Mouse (Mus musculus) liver, postnatal 0 days (tissue): ENCODE results near the gene Ltb. TPM values are rescaled to one million over a fixed set of nuclear protein-coding genes. Genes with fewer than 3 reads are reported as not detected.

Experiments used
- ATAC-seq: fragments of 200-750 bp; cut with Nextera tagmentation; 2 replicates; pipeline ENCODE4 v1.8.0; 2017; ENCODE audit warnings: mild to moderate bottlenecking, moderate library complexity
- DNase-seq: peaks from one replicate; pipeline ENCODE4 v3.0.0-alpha.2; 2016
- H3K27ac ChIP-seq: fragments of 300-500 bp; sonication (generic); 2 replicates; pipeline ENCODE4 v1.5.1; 2014; ENCODE audit warnings: antibody characterized with exemption, moderate library complexity, mild to moderate bottlenecking, low read depth
- H3K27me3 ChIP-seq: fragments of 300-500 bp; sonication (generic); 2 replicates; pipeline ENCODE4 v1.6.1; 2014; ENCODE audit warnings: low read length, control low read depth, mixed read lengths; ENCODE audit not compliant: insufficient read depth
- H3K36me3 ChIP-seq: fragments of 300-500 bp; sonication (generic); replicated peaks from 2 replicates; pipeline ENCODE4 v1.6.1; 2014; ENCODE audit warnings: mild to moderate bottlenecking, control low read depth, low read length, moderate library complexity, mixed read lengths; ENCODE audit not compliant: insufficient read depth
- H3K4me1 ChIP-seq: fragments of 300-500 bp; sonication (generic); 2 replicates; pipeline ENCODE4 v1.6.1; 2014; ENCODE audit warnings: antibody characterized with exemption, mild to moderate bottlenecking, control low read depth; ENCODE audit not compliant: insufficient read depth
- H3K4me2 ChIP-seq: fragments of 300-500 bp; sonication (generic); 2 replicates; pipeline ENCODE4 v1.6.1; 2014; ENCODE audit warnings: low read depth, mild to moderate bottlenecking, low read length, moderate library complexity, mixed read lengths
- H3K4me3 ChIP-seq: fragments of 300-500 bp; sonication (generic); 2 replicates; pipeline ENCODE4 v1.5.1; 2014; ENCODE audit warnings: low read depth, low read length
- H3K9ac ChIP-seq: fragments of 300-500 bp; sonication (generic); replicated peaks from 2 replicates; pipeline ENCODE4 v1.6.1; 2014; ENCODE audit warnings: mild to moderate bottlenecking, moderate library complexity
- H3K9me3 ChIP-seq: fragments of 300-500 bp; sonication (generic); 2 replicates; pipeline ENCODE4 v1.6.1; 2016; ENCODE audit warnings: mild to moderate bottlenecking, control low read depth, low read length, mixed read lengths
- CTCF ChIP-seq: sonication (generic); IDR thresholded peaks from 2 replicates; pipeline ENCODE4 v1.5.1; 2016; ENCODE audit warnings: antibody characterized with exemption, low read depth
- EP300 ChIP-seq: IDR thresholded peaks from 2 replicates; pipeline ENCODE4 v1.6.1; 2016; ENCODE audit warnings: antibody characterized with exemption, low read depth, mild to moderate bottlenecking
- WGBS: fragments of 180-500 bp; shearing (Covaris S2); extraction: QIAGEN DNeasy Blood & Tissue Kit; methylation state at CpG from one replicate; pipeline ENCODE4 v1.1.7; 2014; ENCODE audit not compliant: insufficient replicate concordance; 5-methylcytosine and 5-hydroxymethylcytosine counted together
- polyA plus RNA-seq: library from polyadenylated mRNA; unstranded; fragments of >200 nt; fragmentation: Nextera tagmentation; extraction: Ambion mirVana; gene quantifications from 2 replicates; pipeline ENCODE4 v1.2.1, GENCODE M21; 2015

Ltb gene
- polyA plus RNA-seq, 1 experiment from 2014 or later: 5.3 TPM

- Histone ChIP-seq H3K36me3 (no peaks in the 10 kb centered on the region), H3K9ac (no peak overlapping the region), H3K4me1 (peaks cover 19% of the 10 kb centered on the region), H3K9me3 (no peaks in the 10 kb centered on the region), H3K4me3 (no peak overlapping the region), H3K27ac (peak overlapping the region; percentile 53), H3K4me2 (peak overlapping the region; percentile 27), H3K27me3 (0 out of 2 replicates have a peak, but pooled peaks cover 5% of the 10 kb centered on the region)
- no peak for DNase-seq
- TF ChIP-seq CTCF (no peak), EP300 (no peak)
- ATAC-seq: peak; percentile 36; the same call in 1 of the 2 replicates
- 42% methylated on average over 12 of the region's 12 CpGs for WGBS
These were observed 15.7 kb downstream of the Ltb start for GRCm38 (mm10) chr17:35209785-35210535.

DNA sequence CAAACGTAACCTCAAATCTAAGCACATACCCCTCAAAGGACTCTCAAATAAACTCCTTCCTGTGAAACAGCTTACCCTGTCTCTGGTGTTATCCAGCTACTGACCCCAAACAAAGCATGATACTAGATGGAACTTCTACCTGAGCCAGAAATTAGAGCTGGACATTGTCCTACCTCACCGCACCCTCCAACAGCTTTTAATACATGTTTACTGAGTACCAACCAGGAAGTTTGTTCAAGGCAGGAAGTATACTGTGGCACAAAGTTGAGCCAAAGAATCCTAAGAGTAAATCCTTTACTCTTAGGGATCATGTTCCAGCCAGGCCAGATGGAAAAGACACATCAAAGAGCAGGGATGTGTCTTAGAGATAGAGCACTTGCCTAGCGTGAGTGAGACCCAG, 16.4 kb downstream of the Ltb start:
- H3K36me3 ChIP-seq: no peaks in the 10 kb centered on the region
- no peak overlapping the region for H3K9ac ChIP-seq
- H3K4me3 ChIP-seq: no peak overlapping the region
- H3K4me1 ChIP-seq: peaks cover 22% of the 10 kb centered on the region
- no peak for ATAC-seq
- H3K27ac ChIP-seq: peak overlapping the region; percentile 53; the same call in 1 of the 2 replicates
- no peak overlapping the region for H3K4me2 ChIP-seq
- TF ChIP-seq CTCF: no peak
- no peak for TF ChIP-seq EP300
- H3K27me3 ChIP-seq: no peaks in the 10 kb centered on the region
- DNase-seq: no peak
- 55% methylated on average over 3 of the region's 3 CpGs for WGBS
- no peaks in the 10 kb centered on the region for H3K9me3 ChIP-seq

GRCm38 (mm10) chr17:35213071-35213470, 18.8 kb downstream of the Ltb start:
- Histone ChIP-seq H3K4me2 (no peak overlapping the region), H3K27me3 (no peaks in the 10 kb centered on the region), H3K4me3 (no peak overlapping the region), H3K36me3 (no peaks in the 10 kb centered on the region), H3K9ac (no peak overlapping the region), H3K4me1 (peaks cover 24% of the 10 kb centered on the region), H3K9me3 (no peaks in the 10 kb centered on the region), H3K27ac (no peak overlapping the region)
- 73% methylated on average over 5 of the region's 5 CpGs for WGBS
- ATAC-seq (no peak), DNase-seq (no peak)
- no peak for TF ChIP-seq CTCF
- no peak for TF ChIP-seq EP300

DNA sequence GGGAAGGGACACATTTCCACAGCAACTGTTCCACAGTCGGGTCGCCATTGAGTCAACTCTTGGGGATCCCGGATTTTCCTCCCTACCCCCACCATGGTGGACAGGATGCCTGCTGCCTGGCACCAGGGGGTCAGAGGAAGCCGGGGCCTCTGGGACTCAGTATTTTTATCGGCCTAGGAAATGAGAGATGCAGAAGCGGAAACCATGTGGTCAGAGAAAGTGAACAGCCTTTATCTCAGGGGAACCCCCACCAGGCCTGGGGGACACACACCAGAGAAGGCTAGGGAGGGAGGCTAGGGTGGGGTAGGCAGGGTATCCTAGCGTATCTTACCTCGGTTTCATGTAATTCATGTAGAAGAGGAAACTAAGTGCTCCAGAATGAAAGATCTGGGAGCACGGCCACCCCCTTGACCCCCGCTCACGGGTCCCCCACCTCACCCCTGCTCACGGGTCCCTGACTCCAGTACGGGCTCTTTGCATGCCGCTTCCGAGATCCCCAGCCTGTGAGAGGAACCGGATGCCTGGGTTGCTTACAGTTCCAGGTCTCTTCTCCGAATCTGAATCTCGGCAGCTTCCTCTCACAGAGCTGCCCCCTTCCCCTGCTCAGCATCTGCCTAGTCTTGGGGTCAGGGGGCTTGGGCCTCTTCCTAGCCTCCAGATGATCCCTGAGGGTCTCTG, 24.4 kb downstream of the Ltb start:
- peak overlapping the region; percentile 19; the same call in 1 of the 2 replicates for H3K4me3 ChIP-seq
- no peaks in the 10 kb centered on the region for H3K9me3 ChIP-seq
- ATAC-seq: peak; percentile 69
- H3K4me2 ChIP-seq: peak overlapping the region; percentile 56
- peaks cover 9% of the 10 kb centered on the region; the same call in 1 of the 2 replicates for H3K36me3 ChIP-seq
- peak overlapping the region; percentile 80 for H3K27ac ChIP-seq
- no peak overlapping the region; the same call in none of the 2 replicates for H3K9ac ChIP-seq
- DNase-seq: peak; percentile 59
- H3K4me1 ChIP-seq: peaks cover 36% of the 10 kb centered on the region
- TF ChIP-seq EP300 (peak; percentile 58), CTCF (no peak)
- WGBS: 19% methylated on average over 18 of the region's 18 CpGs
- peaks cover 4% of the 10 kb centered on the region; the same call in 1 of the 2 replicates for H3K27me3 ChIP-seq

- no peak overlapping the region for H3K4me3 ChIP-seq
- TF ChIP-seq CTCF (no peak), EP300 (no peak)
- H3K4me2 ChIP-seq: peak overlapping the region; percentile 56; the same call in 1 of the 2 replicates
- H3K9me3 ChIP-seq: no peaks in the 10 kb centered on the region
- peak; percentile 16; the same call in 1 of the 2 replicates for ATAC-seq
- 18% methylated on average over 6 of the region's 6 CpGs for WGBS
- DNase-seq: no peak
- H3K9ac ChIP-seq: no peak overlapping the region
- H3K36me3 ChIP-seq: peaks cover 9% of the 10 kb centered on the region; the same call in 1 of the 2 replicates
- H3K4me1 ChIP-seq: peaks cover 32% of the 10 kb centered on the region
- H3K27me3 ChIP-seq: peaks cover 4% of the 10 kb centered on the region; the same call in 1 of the 2 replicates
- H3K27ac ChIP-seq: peak overlapping the region; percentile 80
These were observed 25.4 kb downstream of the Ltb start for GRCm38 (mm10) chr17:35219601-35220041.
